Mouse (Mus musculus): ENCODE measurements around the gene Haghl. TPM values are rescaled to one million over a fixed set of nuclear protein-coding genes. Genes with fewer than 3 reads are reported as not detected.
"Not testable (repeated sequence)": the region's sequence is repeated elsewhere in the genome, so short reads cannot be mapped to it uniquely, and the experiment has no call there.

Gene Haghl
- polyA plus RNA-seq, 1 experiment from 2014 or later: 135 TPM

GRCm38 (mm10) chr17:25807452-25807851, 22.0 kb upstream of the Haghl start:
- H3K36me3 ChIP-seq (ENCODE audit: control insufficient read depth, insufficient read depth); H3K27me3 ChIP-seq (replicated peaks; ENCODE audit: control insufficient read depth, insufficient read depth, low read length); H3K9me3 ChIP-seq (ENCODE audit: control insufficient read depth, low read length); H3K4me2 ChIP-seq (ENCODE audit: low read length); ATAC-seq; H3K4me3 ChIP-seq (replicated peaks; ENCODE audit: low read length); H3K27ac ChIP-seq (ENCODE audit: low read length); H3K9ac ChIP-seq (replicated peaks; ENCODE audit: low read depth, low read length): not testable (repeated sequence)
- WGBS: 48% methylated on average over 2 of the region's 2 CpGs
- H3K4me1 ChIP-seq (replicated peaks; ENCODE audit: control insufficient read depth, insufficient read depth, low read length): peaks cover 31% of the 10 kb centered on the region

GRCm38 (mm10) chr17:25806507-25806906, 21.0 kb upstream of the Haghl start:
- Histone ChIP-seq H3K9me3 (ENCODE audit: control insufficient read depth, low read length) (no peaks in the 10 kb centered on the region), H3K27ac (ENCODE audit: low read length) (no peak overlapping the region), H3K4me1 (replicated peaks; ENCODE audit: control insufficient read depth, insufficient read depth, low read length) (peaks cover 34% of the 10 kb centered on the region), H3K27me3 (replicated peaks; ENCODE audit: control insufficient read depth, insufficient read depth, low read length) (no peaks in the 10 kb centered on the region), H3K4me3 (replicated peaks; ENCODE audit: low read length) (no peak overlapping the region), H3K4me2 (ENCODE audit: low read length) (no peak overlapping the region), H3K9ac (replicated peaks; ENCODE audit: low read depth, low read length) (no peak overlapping the region), H3K36me3 (ENCODE audit: control insufficient read depth, insufficient read depth) (no peaks in the 10 kb centered on the region)
- no peak for ATAC-seq
- WGBS: 77% methylated on average over 4 of the region's 4 CpGs

GRCm38 (mm10) chr17:25802825-25803517, 17.5 kb upstream of the Haghl start:
- peak overlapping the region; percentile 40 for H3K9ac ChIP-seq (replicated peaks; ENCODE audit: low read depth, low read length)
- peak; percentile 88 for ATAC-seq
- H3K4me1 ChIP-seq (replicated peaks; ENCODE audit: control insufficient read depth, insufficient read depth, low read length): peaks cover 14% of the 10 kb centered on the region
- H3K9me3 ChIP-seq (ENCODE audit: control insufficient read depth, low read length): no peaks in the 10 kb centered on the region
- H3K36me3 ChIP-seq (ENCODE audit: control insufficient read depth, insufficient read depth): no peaks in the 10 kb centered on the region
- H3K27ac ChIP-seq (ENCODE audit: low read length): peak overlapping the region; percentile 65
- no peaks in the 10 kb centered on the region for H3K27me3 ChIP-seq (replicated peaks; ENCODE audit: control insufficient read depth, insufficient read depth, low read length)
- peak overlapping the region; percentile 24 for H3K4me2 ChIP-seq (ENCODE audit: low read length)
- H3K4me3 ChIP-seq (replicated peaks; ENCODE audit: low read length): no peak overlapping the region
- WGBS: 8% methylated on average over 10 of the region's 10 CpGs

- H3K4me2 ChIP-seq (ENCODE audit: low read length): no peak overlapping the region
- 7% methylated on average over 6 of the region's 6 CpGs for WGBS
- H3K27ac ChIP-seq (ENCODE audit: low read length): no peak overlapping the region
- peaks cover 25% of the 10 kb centered on the region for H3K4me1 ChIP-seq (replicated peaks; ENCODE audit: control insufficient read depth, insufficient read depth, low read length)
- H3K4me3 ChIP-seq (replicated peaks; ENCODE audit: low read length): no peak overlapping the region
- no peak overlapping the region for H3K9ac ChIP-seq (replicated peaks; ENCODE audit: low read depth, low read length)
- no peaks in the 10 kb centered on the region for H3K9me3 ChIP-seq (ENCODE audit: control insufficient read depth, low read length)
- no peaks in the 10 kb centered on the region; the same call in 1 of the 2 replicates for H3K27me3 ChIP-seq (replicated peaks; ENCODE audit: control insufficient read depth, insufficient read depth, low read length)
- peak; percentile 19; the same call in 1 of the 2 replicates for ATAC-seq
- no peaks in the 10 kb centered on the region for H3K36me3 ChIP-seq (ENCODE audit: control insufficient read depth, insufficient read depth)
These were observed 15.6 kb upstream of the Haghl start for GRCm38 (mm10) chr17:25801029-25801428.

- peak; percentile 56 for ATAC-seq
- H3K27ac ChIP-seq (ENCODE audit: low read length): no peak within 1 kb of the TSS
- H3K36me3 ChIP-seq (ENCODE audit: control insufficient read depth, insufficient read depth): no peaks in the 10 kb centered on the region
- H3K4me3 ChIP-seq (replicated peaks; ENCODE audit: low read length): peak within 1 kb of the TSS; percentile 55
- H3K27me3 ChIP-seq (replicated peaks; ENCODE audit: control insufficient read depth, insufficient read depth, low read length): no peaks in the 10 kb centered on the region; the same call in 1 of the 2 replicates
- H3K9me3 ChIP-seq (ENCODE audit: control insufficient read depth, low read length): no peaks in the 10 kb centered on the region
- under 1% methylated on average over 35 of the region's 35 CpGs for WGBS
- H3K4me2 ChIP-seq (ENCODE audit: low read length): peak within 1 kb of the TSS; percentile 74
- H3K9ac ChIP-seq (replicated peaks; ENCODE audit: low read depth, low read length): peak within 1 kb of the TSS; percentile 59
- H3K4me1 ChIP-seq (replicated peaks; ENCODE audit: control insufficient read depth, insufficient read depth, low read length): peaks cover 35% of the 10 kb centered on the region
These were observed 11.5 kb upstream of the Haghl start, which contains the start of gene Metrn for GRCm38 (mm10) chr17:25796951-25797369. Gene Metrn, minus strand, starts transcription at chr17:25797136.

GRCm38 (mm10) chr17:25796211-25796771, 10.8 kb upstream of the Haghl start:
- under 1% methylated on average over 37 of the region's 37 CpGs for WGBS
- peak overlapping the region; percentile 55 for H3K4me3 ChIP-seq (replicated peaks; ENCODE audit: low read length)
- ATAC-seq: no peak
- H3K9me3 ChIP-seq (ENCODE audit: control insufficient read depth, low read length): no peaks in the 10 kb centered on the region
- H3K4me2 ChIP-seq (ENCODE audit: low read length): peak overlapping the region; percentile 74
- H3K4me1 ChIP-seq (replicated peaks; ENCODE audit: control insufficient read depth, insufficient read depth, low read length): peaks cover 39% of the 10 kb centered on the region
- H3K36me3 ChIP-seq (ENCODE audit: control insufficient read depth, insufficient read depth): no peaks in the 10 kb centered on the region
- H3K27me3 ChIP-seq (replicated peaks; ENCODE audit: control insufficient read depth, insufficient read depth, low read length): no peaks in the 10 kb centered on the region; the same call in 1 of the 2 replicates
- no peak overlapping the region for H3K27ac ChIP-seq (ENCODE audit: low read length)
- H3K9ac ChIP-seq (replicated peaks; ENCODE audit: low read depth, low read length): peak overlapping the region; percentile 59

- no peaks in the 10 kb centered on the region for H3K36me3 ChIP-seq (ENCODE audit: control insufficient read depth, insufficient read depth)
- WGBS: 13% methylated on average over 6 of the region's 6 CpGs
- H3K27ac ChIP-seq (ENCODE audit: low read length): peak within 1 kb of the TSS; percentile 19; the same call in 1 of the 2 replicates
- H3K4me2 ChIP-seq (ENCODE audit: low read length): peak within 1 kb of the TSS; percentile 74
- peak within 1 kb of the TSS; percentile 59 for H3K9ac ChIP-seq (replicated peaks; ENCODE audit: low read depth, low read length)
- no peaks in the 10 kb centered on the region; the same call in 1 of the 2 replicates for H3K27me3 ChIP-seq (replicated peaks; ENCODE audit: control insufficient read depth, insufficient read depth, low read length)
- H3K4me1 ChIP-seq (replicated peaks; ENCODE audit: control insufficient read depth, insufficient read depth, low read length): peaks cover 46% of the 10 kb centered on the region
- peak within 1 kb of the TSS; percentile 55 for H3K4me3 ChIP-seq (replicated peaks; ENCODE audit: low read length)
- no peaks in the 10 kb centered on the region for H3K9me3 ChIP-seq (ENCODE audit: control insufficient read depth, low read length)
- ATAC-seq: no peak
These were observed 10.2 kb upstream of the Haghl start, which contains the start of gene AC134908.4 for GRCm38 (mm10) chr17:25795609-25796092. Gene AC134908.4, minus strand, starts transcription at chr17:25795659.

GRCm38 (mm10) chr17:25794998-25795397, 9.5 kb upstream of the Haghl start:
- ATAC-seq: no peak
- Histone ChIP-seq H3K9ac (replicated peaks; ENCODE audit: low read depth, low read length) (no peak overlapping the region), H3K4me3 (replicated peaks; ENCODE audit: low read length) (no peak overlapping the region), H3K4me2 (ENCODE audit: low read length) (peak overlapping the region; percentile 74), H3K27me3 (replicated peaks; ENCODE audit: control insufficient read depth, insufficient read depth, low read length) (no peaks in the 10 kb centered on the region; the same call in 1 of the 2 replicates), H3K4me1 (replicated peaks; ENCODE audit: control insufficient read depth, insufficient read depth, low read length) (peaks cover 49% of the 10 kb centered on the region), H3K27ac (ENCODE audit: low read length) (peak overlapping the region; percentile 19; the same call in 1 of the 2 replicates), H3K36me3 (ENCODE audit: control insufficient read depth, insufficient read depth) (no peaks in the 10 kb centered on the region), H3K9me3 (ENCODE audit: control insufficient read depth, low read length) (no peaks in the 10 kb centered on the region)
- WGBS: 46% methylated on average over 17 of the region's 17 CpGs

GRCm38 (mm10) chr17:25794197-25794596, 8.7 kb upstream of the Haghl start:
- no peak overlapping the region for H3K27ac ChIP-seq (ENCODE audit: low read length)
- 9% methylated on average over 13 of the region's 13 CpGs for WGBS
- H3K9me3 ChIP-seq (ENCODE audit: control insufficient read depth, low read length): no peaks in the 10 kb centered on the region
- no peak overlapping the region for H3K4me3 ChIP-seq (replicated peaks; ENCODE audit: low read length)
- H3K4me2 ChIP-seq (ENCODE audit: low read length): no peak overlapping the region; the same call in 1 of the 2 replicates
- H3K36me3 ChIP-seq (ENCODE audit: control insufficient read depth, insufficient read depth): no peaks in the 10 kb centered on the region
- H3K4me1 ChIP-seq (replicated peaks; ENCODE audit: control insufficient read depth, insufficient read depth, low read length): peaks cover 49% of the 10 kb centered on the region
- ATAC-seq: no peak
- no peaks in the 10 kb centered on the region; the same call in 1 of the 2 replicates for H3K27me3 ChIP-seq (replicated peaks; ENCODE audit: control insufficient read depth, insufficient read depth, low read length)
- no peak overlapping the region for H3K9ac ChIP-seq (replicated peaks; ENCODE audit: low read depth, low read length)

Measured in forebrain, embryonic 16.5 days (tissue).